Mouse (Mus musculus): ENCODE data around the gene Olfr575. TPM values are rescaled to one million over a fixed set of nuclear protein-coding genes. Genes with fewer than 3 reads are reported as not detected.

The Olfr575 gene
- polyA plus RNA-seq (2014; fragmentation: Nextera tagmentation; extraction: Ambion mirVana): not detected in 2 replicates

- DNase-seq (ENCODE audit: low spot score): no peak
- H3K4me2 ChIP-seq (ENCODE audit: low read depth, low read length): no peak within 1 kb of the TSS
- H3K36me3 ChIP-seq (replicated peaks; ENCODE audit: control insufficient read depth, insufficient read depth, low read depth, low read length): no peaks in the 10 kb centered on the region
- no peak within 1 kb of the TSS for H3K9ac ChIP-seq (replicated peaks; ENCODE audit: low read length)
- no peak within 1 kb of the TSS for H3K27ac ChIP-seq (replicated peaks; ENCODE audit: low read depth, low read length)
- no peaks in the 10 kb centered on the region for H3K27me3 ChIP-seq (ENCODE audit: control insufficient read depth, insufficient read depth, low read length)
- no peak within 1 kb of the TSS for H3K4me3 ChIP-seq (ENCODE audit: low read depth, low read length)
- WGBS: 79% methylated on average over 1 of the region's 1 CpGs
- H3K9me3 ChIP-seq (replicated peaks; ENCODE audit: control insufficient read depth, low read length): no peaks in the 10 kb centered on the region
- no peaks in the 10 kb centered on the region for H3K4me1 ChIP-seq (ENCODE audit: control insufficient read depth, insufficient read depth, low read length)
- no peak for ATAC-seq (replicated peaks; ENCODE audit: insufficient number of reproducible peaks, low FRiP score, low TSS enrichment, low read depth)
These were observed at the start of gene Olfr575 for GRCm38 (mm10) chr7:102958593-102958992. Gene Olfr575, minus strand, starts transcription at chr7:102958775.

- Histone ChIP-seq H3K27ac (replicated peaks; ENCODE audit: low read depth, low read length) (no peak within 1 kb of the TSS), H3K4me2 (ENCODE audit: low read depth, low read length) (no peak within 1 kb of the TSS), H3K9ac (replicated peaks; ENCODE audit: low read length) (no peak within 1 kb of the TSS), H3K9me3 (replicated peaks; ENCODE audit: control insufficient read depth, low read length) (no peaks in the 10 kb centered on the region), H3K4me3 (ENCODE audit: low read depth, low read length) (no peak within 1 kb of the TSS), H3K27me3 (ENCODE audit: control insufficient read depth, insufficient read depth, low read length) (no peaks in the 10 kb centered on the region), H3K36me3 (replicated peaks; ENCODE audit: control insufficient read depth, insufficient read depth, low read depth, low read length) (no peaks in the 10 kb centered on the region), H3K4me1 (ENCODE audit: control insufficient read depth, insufficient read depth, low read length) (no peaks in the 10 kb centered on the region)
- WGBS: 59% methylated on average over 3 of the region's 3 CpGs
- DNase-seq (ENCODE audit: low spot score) (no peak), ATAC-seq (replicated peaks; ENCODE audit: insufficient number of reproducible peaks, low FRiP score, low TSS enrichment, low read depth) (no peak)
These were observed 30.6 kb upstream of the Olfr575 start, which contains the start of gene Olfr578 for GRCm38 (mm10) chr7:102989224-102989623. Gene Olfr578, minus strand, starts transcription at chr7:102989324.

GRCm38 (mm10) chr7:102975843-102976242 lies 17.3 kb upstream of the Olfr575 start, which contains the start of gene Olfr577:
Gene Olfr577, minus strand, starts transcription at chr7:102975943.
- no peaks in the 10 kb centered on the region for H3K36me3 ChIP-seq (replicated peaks; ENCODE audit: control insufficient read depth, insufficient read depth, low read depth, low read length)
- no peak for ATAC-seq (replicated peaks; ENCODE audit: insufficient number of reproducible peaks, low FRiP score, low TSS enrichment, low read depth)
- 79% methylated on average over 2 of the region's 2 CpGs for WGBS

GRCm38 (mm10) chr7:102974399-102974798 lies 15.8 kb upstream of the Olfr575 start:
- no peaks in the 10 kb centered on the region for H3K4me1 ChIP-seq (ENCODE audit: control insufficient read depth, insufficient read depth, low read length)
- H3K4me3 ChIP-seq (ENCODE audit: low read depth, low read length): no peak overlapping the region
- DNase-seq (ENCODE audit: low spot score) (no peak), ATAC-seq (replicated peaks; ENCODE audit: insufficient number of reproducible peaks, low FRiP score, low TSS enrichment, low read depth) (no peak)
- no peaks in the 10 kb centered on the region for H3K9me3 ChIP-seq (replicated peaks; ENCODE audit: control insufficient read depth, low read length)
- no peak overlapping the region for H3K27ac ChIP-seq (replicated peaks; ENCODE audit: low read depth, low read length)
- H3K36me3 ChIP-seq (replicated peaks; ENCODE audit: control insufficient read depth, insufficient read depth, low read depth, low read length): no peaks in the 10 kb centered on the region
- no peak overlapping the region for H3K4me2 ChIP-seq (ENCODE audit: low read depth, low read length)
- no peak overlapping the region for H3K9ac ChIP-seq (replicated peaks; ENCODE audit: low read length)
- H3K27me3 ChIP-seq (ENCODE audit: control insufficient read depth, insufficient read depth, low read length): no peaks in the 10 kb centered on the region
- 45% methylated on average over 1 of the region's 1 CpGs for WGBS

More at GRCm38 (mm10) chr7:102975843-102976242, 17.3 kb upstream of the Olfr575 start, which contains the start of gene Olfr577:
- Histone ChIP-seq H3K4me3 (ENCODE audit: low read depth, low read length) (no peak within 1 kb of the TSS), H3K4me2 (ENCODE audit: low read depth, low read length) (no peak within 1 kb of the TSS), H3K27me3 (ENCODE audit: control insufficient read depth, insufficient read depth, low read length) (no peaks in the 10 kb centered on the region), H3K9me3 (replicated peaks; ENCODE audit: control insufficient read depth, low read length) (no peaks in the 10 kb centered on the region), H3K27ac (replicated peaks; ENCODE audit: low read depth, low read length) (no peak within 1 kb of the TSS), H3K4me1 (ENCODE audit: control insufficient read depth, insufficient read depth, low read length) (no peaks in the 10 kb centered on the region), H3K9ac (replicated peaks; ENCODE audit: low read length) (no peak within 1 kb of the TSS)
- DNase-seq (ENCODE audit: low spot score): no peak

- no peak within 1 kb of the TSS for H3K4me3 ChIP-seq (ENCODE audit: low read depth, low read length)
- no peak for DNase-seq (ENCODE audit: low spot score)
- no peak for ATAC-seq (replicated peaks; ENCODE audit: insufficient number of reproducible peaks, low FRiP score, low TSS enrichment, low read depth)
- 54% methylated on average over 2 of the region's 2 CpGs for WGBS
- no peaks in the 10 kb centered on the region for H3K9me3 ChIP-seq (replicated peaks; ENCODE audit: control insufficient read depth, low read length)
- H3K27me3 ChIP-seq (ENCODE audit: control insufficient read depth, insufficient read depth, low read length): no peaks in the 10 kb centered on the region
- H3K4me2 ChIP-seq (ENCODE audit: low read depth, low read length): no peak within 1 kb of the TSS
- H3K27ac ChIP-seq (replicated peaks; ENCODE audit: low read depth, low read length): no peak within 1 kb of the TSS
- H3K36me3 ChIP-seq (replicated peaks; ENCODE audit: control insufficient read depth, insufficient read depth, low read depth, low read length): no peaks in the 10 kb centered on the region
- no peaks in the 10 kb centered on the region for H3K4me1 ChIP-seq (ENCODE audit: control insufficient read depth, insufficient read depth, low read length)
- no peak within 1 kb of the TSS for H3K9ac ChIP-seq (replicated peaks; ENCODE audit: low read length)
These were observed 3.8 kb upstream of the Olfr575 start, which contains the start of gene Olfr576 for GRCm38 (mm10) chr7:102962360-102962759. Gene Olfr576, plus strand, starts transcription at chr7:102962660.

GRCm38 (mm10) chr7:102958137-102958536 lies 438 bp downstream of the Olfr575 start:
- no peaks in the 10 kb centered on the region for H3K27me3 ChIP-seq (ENCODE audit: control insufficient read depth, insufficient read depth, low read length)
- H3K4me2 ChIP-seq (ENCODE audit: low read depth, low read length): no peak overlapping the region
- H3K9me3 ChIP-seq (replicated peaks; ENCODE audit: control insufficient read depth, low read length): no peaks in the 10 kb centered on the region
- H3K36me3 ChIP-seq (replicated peaks; ENCODE audit: control insufficient read depth, insufficient read depth, low read depth, low read length): no peaks in the 10 kb centered on the region
- WGBS: 77% methylated on average over 3 of the region's 3 CpGs
- no peak overlapping the region for H3K4me3 ChIP-seq (ENCODE audit: low read depth, low read length)
- DNase-seq (ENCODE audit: low spot score): no peak
- H3K9ac ChIP-seq (replicated peaks; ENCODE audit: low read length): no peak overlapping the region
- no peak for ATAC-seq (replicated peaks; ENCODE audit: insufficient number of reproducible peaks, low FRiP score, low TSS enrichment, low read depth)
- no peak overlapping the region for H3K27ac ChIP-seq (replicated peaks; ENCODE audit: low read depth, low read length)
- H3K4me1 ChIP-seq (ENCODE audit: control insufficient read depth, insufficient read depth, low read length): no peaks in the 10 kb centered on the region

GRCm38 (mm10) chr7:102950732-102951131 lies 7.8 kb downstream of the Olfr575 start:
- Histone ChIP-seq H3K27ac (replicated peaks; ENCODE audit: low read depth, low read length) (no peak overlapping the region), H3K36me3 (replicated peaks; ENCODE audit: control insufficient read depth, insufficient read depth, low read depth, low read length) (no peaks in the 10 kb centered on the region), H3K4me2 (ENCODE audit: low read depth, low read length) (no peak overlapping the region), H3K9me3 (replicated peaks; ENCODE audit: control insufficient read depth, low read length) (no peaks in the 10 kb centered on the region), H3K4me1 (ENCODE audit: control insufficient read depth, insufficient read depth, low read length) (no peaks in the 10 kb centered on the region), H3K27me3 (ENCODE audit: control insufficient read depth, insufficient read depth, low read length) (no peaks in the 10 kb centered on the region), H3K9ac (replicated peaks; ENCODE audit: low read length) (no peak overlapping the region), H3K4me3 (ENCODE audit: low read depth, low read length) (no peak overlapping the region)
- no peak for ATAC-seq (replicated peaks; ENCODE audit: insufficient number of reproducible peaks, low FRiP score, low TSS enrichment, low read depth)
- WGBS: 73% methylated on average over 1 of the region's 1 CpGs
- DNase-seq (ENCODE audit: low spot score): no peak

GRCm38 (mm10) chr7:102948167-102948566 lies 10.4 kb downstream of the Olfr575 start, which contains the start of gene Olfr574:
Gene Olfr574, plus strand, starts transcription at chr7:102948467.
- DNase-seq (ENCODE audit: low spot score): no peak
- Histone ChIP-seq H3K9me3 (replicated peaks; ENCODE audit: control insufficient read depth, low read length) (no peaks in the 10 kb centered on the region), H3K9ac (replicated peaks; ENCODE audit: low read length) (no peak within 1 kb of the TSS), H3K4me3 (ENCODE audit: low read depth, low read length) (no peak within 1 kb of the TSS), H3K27ac (replicated peaks; ENCODE audit: low read depth, low read length) (no peak within 1 kb of the TSS), H3K27me3 (ENCODE audit: control insufficient read depth, insufficient read depth, low read length) (no peaks in the 10 kb centered on the region), H3K36me3 (replicated peaks; ENCODE audit: control insufficient read depth, insufficient read depth, low read depth, low read length) (no peaks in the 10 kb centered on the region), H3K4me1 (ENCODE audit: control insufficient read depth, insufficient read depth, low read length) (no peaks in the 10 kb centered on the region), H3K4me2 (ENCODE audit: low read depth, low read length) (no peak within 1 kb of the TSS)
- WGBS: 93% methylated on average over 1 of the region's 1 CpGs
- ATAC-seq (replicated peaks; ENCODE audit: insufficient number of reproducible peaks, low FRiP score, low TSS enrichment, low read depth): no peak

All from embryonic facial prominence, embryonic 11.5 days (tissue).